Mouse (Mus musculus): ENCODE results near the gene Ncoa7.

DNA sequence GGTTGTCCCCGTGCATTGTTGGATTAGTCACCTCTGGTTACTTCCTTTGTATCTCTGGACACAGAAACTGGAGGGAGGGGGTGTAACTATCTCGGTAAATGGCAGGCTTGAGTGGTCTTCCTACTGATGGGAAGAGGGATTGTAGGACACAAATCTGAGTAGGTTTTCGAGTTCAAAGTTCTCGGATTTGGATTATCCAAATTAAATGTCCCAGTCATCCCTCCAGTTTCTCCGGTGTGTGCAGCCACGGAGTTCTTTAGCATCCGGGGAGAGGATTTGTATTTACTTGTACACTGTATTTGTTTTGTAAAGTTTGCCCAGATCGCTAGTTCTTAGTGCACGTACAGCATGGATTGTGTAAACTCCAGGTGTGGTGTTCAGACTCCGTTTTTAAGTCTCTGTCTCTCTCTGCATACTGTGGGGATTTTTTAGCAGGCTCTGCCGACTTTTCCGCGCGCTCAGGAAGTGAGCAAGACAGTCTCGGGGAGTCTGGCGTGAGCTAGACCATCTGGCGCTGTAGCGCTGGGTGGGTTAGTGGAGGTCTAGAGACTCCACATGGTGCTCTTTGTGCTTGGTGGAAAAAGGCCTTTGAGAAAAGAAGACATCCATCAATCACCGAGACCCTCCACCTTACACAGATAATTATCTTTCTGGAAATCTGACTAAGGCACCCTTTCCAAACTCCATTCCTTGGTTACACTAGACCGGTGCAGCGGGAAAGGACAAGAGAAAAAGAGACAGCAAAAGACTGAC lies 40.5 kb upstream of the Ncoa7 start:
- no peak for TF ChIP-seq POLR2A (IDR thresholded peaks at IDR 0.05; ENCODE audit: low read depth, low read length)
- no peak for TF ChIP-seq CTCF (IDR thresholded peaks at IDR 0.05; ENCODE audit: extremely low read depth, insufficient read length, insufficient replicate concordance, low read depth, low read length)

Data from small intestine, adult 2 months (tissue).